ENCODE assay signal across 9 mouse cellular contexts in genomic region chr3:151298325-151298724, GRCm38 (mm10).
DNase-seq lines count a peak whose midpoint lies in the region; ATAC-seq and TF ChIP-seq lines count a peak whose summit lies in the region.
"Had no signal": no experiment of that assay in that cellular context is flagged by ENCODE, and none has a peak within 500 bp of the region (broad histone marks: within the 10 kb centered on the region; RNA-seq: fewer than 3 reads in every experiment).

No protein-coding gene starts in this region.

- H3K27ac ChIP-seq in gastrocnemius, adult 2 months, result peak overlapping the region; percentile 59; the same call in 1 of the 2 replicates
- no peak overlapping the region for H3K27ac ChIP-seq in forebrain, postnatal 0 days (ENCODE audit: low read depth, low read length)
- no peak overlapping the region for H3K27ac ChIP-seq in midbrain, postnatal 0 days (ENCODE audit: low read depth, low read length)
- H3K27ac ChIP-seq: neural tube, embryonic 15.5 days had no signal

- no peak overlapping the region for H3K4me3 ChIP-seq in gastrocnemius, adult 2 months
- no peak overlapping the region for H3K4me3 ChIP-seq in forebrain, postnatal 0 days (ENCODE audit: low read depth, low read length)
- H3K4me3 ChIP-seq in midbrain, postnatal 0 days (ENCODE audit: low read depth, low read length), result no peak overlapping the region
- H3K4me3 ChIP-seq: neural tube, embryonic 15.5 days had no signal

- CTCF ChIA-PET in Patski (lab: Charles Lee), result interaction anchor here (1.1 to 2.4 kb wide), 2 partner anchors 9 to 18 kb away, joined by 3 to 9 read pairs; no protein-coding TSS in a partner anchor

- no peaks in the 10 kb centered on the region for H3K4me1 ChIP-seq in forebrain, postnatal 0 days (ENCODE audit: insufficient read depth)
- H3K4me1 ChIP-seq in midbrain, postnatal 0 days (ENCODE audit: insufficient read depth, low read length), result no peaks in the 10 kb centered on the region

- in situ Hi-C loops in Patski (cut with MboI; ENCODE audit: low pct_unique_long_range_greater_than_20kb), result no loop called here

- no peak for DNase-seq in gastrocnemius, adult 2 months
- DNase-seq in gastrocnemius, adult 8-10 months (ENCODE audit: low spot score in 2 of 2), result no peak
- no peak for DNase-seq in Patski (ENCODE audit: low read depth, low spot score)
- DNase-seq in fibroblast of lung, adult 2 months (ENCODE audit: low read depth), result peak; percentile 36
- peak; percentile 13 to 34 for DNase-seq in kidney, postnatal 4 days
- DNase-seq in forebrain, postnatal 0 days, result no peak
- no peak for DNase-seq in midbrain, postnatal 0 days (ENCODE audit: low spot score)
- no peak for DNase-seq in layer of hippocampus, adult 9-11 months

- H3K4me2 ChIP-seq in forebrain, postnatal 0 days (ENCODE audit: low read depth), result no peak overlapping the region
- no peak overlapping the region for H3K4me2 ChIP-seq in midbrain, postnatal 0 days (ENCODE audit: low read depth, low read length, poor library complexity, severe bottlenecking)
- H3K4me2 ChIP-seq: neural tube, embryonic 15.5 days had no signal

- intact Hi-C loops in gastrocnemius, adult 2 months (cut with DNase I), result no loop called here

- no peak for TF ChIP-seq CTCF in gastrocnemius, adult 2 months (IDR thresholded peaks at IDR 0.05)
- TF ChIP-seq CTCF in Patski (IDR thresholded peaks at IDR 0.05), result no peak
- TF ChIP-seq CTCF in forebrain, postnatal 0 days (IDR thresholded peaks at IDR 0.05; ENCODE audit: low read depth), result no peak
- TF ChIP-seq CTCF in midbrain, postnatal 0 days (IDR thresholded peaks at IDR 0.05), result no peak

- POLR2A ChIA-PET in Patski (lab: Charles Lee), result no interaction called here

- H3K9ac ChIP-seq in forebrain, postnatal 0 days, result no peak overlapping the region
- no peak overlapping the region for H3K9ac ChIP-seq in midbrain, postnatal 0 days (replicated peaks; ENCODE audit: low read length, poor library complexity, severe bottlenecking)
- H3K9ac ChIP-seq: neural tube, embryonic 15.5 days had no signal

- ATAC-seq in Patski, result peak; percentile 41
- no peak for ATAC-seq in forebrain, postnatal 0 days
- ATAC-seq in midbrain, postnatal 0 days (ENCODE audit: low FRiP score), result no peak

- H3K27me3 ChIP-seq in Patski, result no peaks in the 10 kb centered on the region
- no peaks in the 10 kb centered on the region for H3K27me3 ChIP-seq in forebrain, postnatal 0 days (ENCODE audit: insufficient read depth, low read length)
- H3K27me3 ChIP-seq in midbrain, postnatal 0 days (ENCODE audit: insufficient read depth, low read length), result no peaks in the 10 kb centered on the region
- H3K27me3 ChIP-seq: neural tube, embryonic 15.5 days had no signal

- H3K36me3 ChIP-seq in forebrain, postnatal 0 days (ENCODE audit: insufficient read depth), result no peaks in the 10 kb centered on the region
- no peaks in the 10 kb centered on the region for H3K36me3 ChIP-seq in midbrain, postnatal 0 days (ENCODE audit: insufficient read depth, low read length)
- H3K36me3 ChIP-seq: neural tube, embryonic 15.5 days had no signal

- 79% methylated on average over 2 of the region's 2 CpGs for WGBS in forebrain, postnatal 0 days
- 77% methylated on average over 2 of the region's 2 CpGs for WGBS in midbrain, postnatal 0 days

- H3K9me3 ChIP-seq in forebrain, postnatal 0 days (ENCODE audit: low read length), result no peaks in the 10 kb centered on the region
- H3K9me3 ChIP-seq in midbrain, postnatal 0 days (ENCODE audit: low read length), result no peaks in the 10 kb centered on the region
- H3K9me3 ChIP-seq: neural tube, embryonic 15.5 days had no signal

Comparison
In these comparisons a context has a peak if more than half of its experiments do, and no peak if none do; other contexts are left out.
1. DNase-seq: peak in fibroblast of lung, adult 2 months (single experiment) and kidney, postnatal 4 days (2 of 2); none in gastrocnemius, adult 2 months (single experiment), gastrocnemius, adult 8-10 months (0 of 2), Patski (single experiment), forebrain, postnatal 0 days (single experiment), midbrain, postnatal 0 days (single experiment) and layer of hippocampus, adult 9-11 months (single experiment).